Mouse (Mus musculus): ENCODE data around the gene Tmem138.

GRCm38 (mm10) chr19:10605293-10605900 is 28.2 kb upstream of the Tmem138 start, which contains the start of the genes Ddb1 and Tkfc:
- TF ChIP-seq CTCF (IDR thresholded peaks at IDR 0.05; ENCODE audit: low read depth) (peak; percentile 87), EP300 (IDR thresholded peaks at IDR 0.05; ENCODE audit: low read depth) (peak; percentile 55; the same call in 1 of the 2 replicates)

Data from liver, postnatal 0 days (tissue).